Mouse (Mus musculus): Measurements from ENCODE around the gene Thada. TPM values are rescaled to one million over a fixed set of nuclear protein-coding genes. Genes with fewer than 3 reads are reported as not detected.
A peak's percentile ranks its signal among the peaks of the same experiment; 100 is the strongest.

Thada gene
- total RNA-seq, 2 experiments from 2014 or later, result 11.6 to 14.9 TPM

DNA sequence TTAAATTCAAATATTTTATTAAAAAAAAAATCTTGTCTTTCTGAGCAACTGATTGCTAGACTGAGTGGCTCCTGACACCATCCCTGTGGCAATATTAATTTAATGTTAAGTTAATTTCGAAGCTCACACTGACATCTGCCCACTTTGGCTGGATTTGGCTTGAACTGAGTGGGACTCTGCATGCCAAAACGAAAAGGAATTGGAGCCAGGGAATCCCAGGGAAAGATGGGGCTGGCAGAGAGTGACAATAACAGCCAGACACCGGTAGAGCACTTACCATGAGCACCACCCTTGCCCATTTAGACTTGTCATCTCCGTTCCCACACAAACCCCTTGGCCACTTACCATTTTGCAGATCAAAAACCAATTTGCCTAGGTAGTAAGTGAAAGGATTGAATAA lies 12.3 kb upstream of the Thada start:
- no peak for DNase-seq (ENCODE audit: low spot score in 2 of 2)

GRCm38 (mm10) chr17:84477176-84477575 lies 11.2 kb upstream of the Thada start:
- no peak for DNase-seq (ENCODE audit: low spot score in 2 of 2)

DNA sequence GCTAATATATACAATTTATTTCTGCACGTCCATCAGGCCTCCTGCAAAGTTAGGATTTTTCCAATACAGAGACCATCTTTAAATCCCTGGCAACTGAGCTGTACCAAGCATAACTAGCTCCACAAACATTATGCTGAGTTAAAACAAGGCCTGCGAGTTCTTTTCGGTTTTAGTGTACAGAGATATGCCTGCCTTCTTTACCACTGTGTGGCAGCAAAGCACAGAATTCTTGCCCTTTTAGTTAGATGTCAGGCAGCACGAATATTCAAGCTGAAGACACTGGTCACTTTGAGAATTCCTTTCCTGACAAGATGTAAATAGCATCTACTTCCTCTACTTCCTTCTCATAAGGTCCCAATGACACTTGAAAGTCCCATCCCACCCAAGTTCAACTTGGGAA lies 8.3 kb upstream of the Thada start:
- peak in 1 of 2 experiments; percentile 16 for DNase-seq (ENCODE audit: low spot score in 2 of 2)

- no peak for DNase-seq (ENCODE audit: low spot score in 2 of 2)
Measured at GRCm38 (mm10) chr17:84435012-84435411, 31.0 kb downstream of the Thada start.

DNA sequence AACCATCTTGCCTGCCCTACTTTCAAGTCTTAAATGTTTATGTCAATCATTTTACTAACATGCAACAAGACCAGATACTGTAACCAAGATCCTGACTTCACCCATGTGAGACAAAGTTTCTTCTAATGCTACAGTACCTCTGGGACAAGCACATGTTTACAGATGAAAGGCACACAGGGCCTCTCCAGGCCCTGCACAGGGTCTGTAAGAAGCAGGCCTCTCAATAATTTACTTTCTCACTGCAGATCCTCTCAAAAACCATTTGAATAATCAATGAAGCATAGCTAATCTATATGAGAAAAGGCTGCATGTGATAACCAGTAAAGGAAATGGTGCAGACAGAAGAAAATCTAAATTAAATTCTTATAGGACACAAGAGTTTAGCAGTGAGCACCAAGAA lies 31.8 kb downstream of the Thada start:
- no peak for DNase-seq (ENCODE audit: low spot score in 2 of 2)

DNA sequence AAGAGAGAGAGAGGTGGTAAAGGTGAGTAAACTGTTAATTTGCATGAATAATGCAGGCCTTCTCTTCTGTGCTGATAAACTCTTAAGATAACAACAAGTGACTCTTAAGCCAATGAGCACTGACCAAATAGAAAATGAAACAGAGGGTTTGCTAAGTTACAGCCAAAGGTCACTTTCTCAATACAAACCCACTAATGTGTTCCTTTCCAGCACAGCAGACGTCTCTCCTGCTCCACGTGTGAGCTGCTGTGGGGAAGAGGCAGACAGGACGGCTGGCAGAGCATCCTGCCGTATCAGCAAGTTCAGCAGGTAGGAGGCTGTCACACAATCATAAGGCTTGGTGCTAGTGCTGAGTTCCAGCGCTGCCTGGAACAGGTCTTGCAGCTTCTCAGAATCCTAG lies 34.0 kb downstream of the Thada start:
- DNase-seq (ENCODE audit: low spot score in 2 of 2), result no peak

- DNase-seq (ENCODE audit: low spot score in 2 of 2), result no peak
Measured at GRCm38 (mm10) chr17:84424258-84424657, 41.7 kb downstream of the Thada start.

GRCm38 (mm10) chr17:84422916-84423315 lies 43.1 kb downstream of the Thada start:
- DNase-seq (ENCODE audit: low spot score in 2 of 2), result no peak

- DNase-seq (ENCODE audit: low spot score in 2 of 2), result no peak
Measured at GRCm38 (mm10) chr17:84422001-84422785, 43.8 kb downstream of the Thada start.

- no peak for DNase-seq (ENCODE audit: low spot score in 2 of 2)
Measured at GRCm38 (mm10) chr17:84421042-84421441, 45.0 kb downstream of the Thada start.

DNA sequence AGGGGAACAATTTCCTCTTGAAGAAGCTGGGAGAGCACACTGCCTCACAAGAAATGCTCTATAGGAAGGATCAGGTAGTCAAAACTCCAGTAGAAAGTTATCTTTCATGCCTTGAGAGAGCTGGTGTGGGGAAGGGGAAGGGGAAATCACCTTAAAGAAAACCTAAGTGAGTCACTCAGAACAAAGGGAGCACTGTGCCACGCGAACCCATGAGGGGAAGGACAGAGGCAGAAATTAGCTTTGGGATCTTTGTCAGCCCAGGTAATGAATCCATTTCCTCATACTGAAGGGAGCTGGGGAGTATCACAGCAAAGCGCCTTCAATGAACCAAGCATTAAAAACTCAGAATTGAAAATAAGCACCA lies 45.7 kb downstream of the Thada start:
- no peak for DNase-seq (ENCODE audit: low spot score in 2 of 2)

DNA sequence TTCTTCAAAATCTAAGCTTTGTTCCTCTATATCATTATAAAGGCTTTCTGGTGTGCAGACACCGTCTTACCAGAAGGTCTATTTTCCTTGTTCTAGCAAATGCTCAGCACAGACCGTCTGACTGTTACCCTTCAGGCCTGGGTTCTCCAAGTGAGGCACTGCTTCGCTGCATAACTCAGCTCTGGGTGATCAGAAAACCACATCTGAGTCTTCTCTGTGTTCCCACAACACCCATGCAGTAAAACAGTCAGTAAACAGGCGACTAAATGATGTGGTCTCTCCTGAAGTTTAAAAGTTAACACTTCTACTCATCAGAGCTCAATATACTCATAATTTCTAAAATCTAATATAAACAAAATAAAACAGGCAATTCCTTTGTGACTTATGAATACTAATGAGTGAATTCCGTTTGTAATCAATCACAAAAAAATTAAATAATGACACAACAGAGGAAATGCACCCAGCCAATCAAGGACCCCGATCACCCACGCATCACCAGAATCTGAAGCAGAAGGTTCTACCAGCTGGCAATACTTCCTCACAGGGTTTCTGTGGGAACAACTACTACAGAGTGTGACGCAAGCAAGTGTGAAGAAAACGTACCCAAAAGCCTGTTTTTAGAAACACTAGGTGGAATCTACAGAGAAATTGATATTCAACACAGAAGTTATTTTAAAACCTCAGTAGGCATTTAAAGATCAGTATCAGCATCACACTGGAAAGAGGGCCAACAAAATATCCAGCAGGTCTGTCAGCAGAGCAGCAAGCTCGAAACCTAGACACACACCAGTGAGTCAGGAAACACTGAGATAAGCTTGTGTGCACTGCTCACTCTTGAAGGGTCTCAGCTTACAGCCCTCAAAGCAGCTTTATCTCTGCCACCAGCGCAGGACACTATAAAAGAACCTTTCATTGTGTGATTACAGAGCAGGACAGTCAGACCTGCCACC lies 46.4 kb downstream of the Thada start:
- peak; percentile 62 to 66 for DNase-seq (ENCODE audit: low spot score in 2 of 2)

DNA sequence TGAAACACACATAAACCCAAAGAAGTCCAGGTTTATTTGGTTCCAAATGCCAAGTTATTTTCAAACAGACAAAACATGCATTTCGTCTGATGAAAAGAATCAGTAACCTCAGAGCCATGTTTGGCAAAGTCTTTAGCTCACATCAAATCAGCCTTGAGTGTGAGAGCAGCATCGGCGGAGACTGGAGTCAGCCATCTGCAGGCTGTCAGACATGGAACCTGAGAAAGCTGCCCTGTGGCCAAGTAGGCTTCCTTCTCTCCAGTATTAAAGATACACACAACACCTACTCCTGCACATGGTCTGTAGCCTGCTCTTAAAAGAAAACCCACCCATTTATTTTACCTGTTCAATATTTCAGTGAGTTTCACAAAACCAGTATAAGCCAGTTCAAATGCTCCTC lies 50.1 kb downstream of the Thada start:
- no peak for DNase-seq (ENCODE audit: low spot score in 2 of 2)

DNA sequence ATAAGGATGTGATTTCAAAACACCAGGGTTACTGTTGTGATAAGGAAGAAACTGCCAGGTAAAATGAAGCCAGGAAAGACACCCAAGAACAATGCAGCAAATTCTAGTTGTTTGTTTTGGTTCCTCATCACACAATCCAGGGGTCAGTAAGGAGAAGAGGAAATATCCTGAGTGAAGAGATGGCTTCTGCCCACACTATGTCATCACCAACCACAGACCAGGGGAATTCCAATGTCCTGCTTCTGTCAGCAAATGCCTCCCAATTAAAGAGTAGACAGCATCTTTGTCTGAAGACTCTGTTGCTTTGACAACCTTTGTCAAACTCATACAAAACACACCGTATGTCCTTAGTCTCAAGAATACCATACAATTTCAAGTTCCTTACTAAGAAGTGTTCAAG lies 57.3 kb downstream of the Thada start:
- no peak for DNase-seq (ENCODE audit: low spot score in 2 of 2)

GRCm38 (mm10) chr17:84405616-84406015 lies 60.4 kb downstream of the Thada start:
- DNase-seq (ENCODE audit: low spot score in 2 of 2), result no peak

GRCm38 (mm10) chr17:84401796-84402195 lies 64.2 kb downstream of the Thada start:
- DNase-seq (ENCODE audit: low spot score in 2 of 2), result no peak

- no peak for DNase-seq (ENCODE audit: low spot score in 2 of 2)
Measured at GRCm38 (mm10) chr17:84399431-84399830, 66.6 kb downstream of the Thada start.

DNA sequence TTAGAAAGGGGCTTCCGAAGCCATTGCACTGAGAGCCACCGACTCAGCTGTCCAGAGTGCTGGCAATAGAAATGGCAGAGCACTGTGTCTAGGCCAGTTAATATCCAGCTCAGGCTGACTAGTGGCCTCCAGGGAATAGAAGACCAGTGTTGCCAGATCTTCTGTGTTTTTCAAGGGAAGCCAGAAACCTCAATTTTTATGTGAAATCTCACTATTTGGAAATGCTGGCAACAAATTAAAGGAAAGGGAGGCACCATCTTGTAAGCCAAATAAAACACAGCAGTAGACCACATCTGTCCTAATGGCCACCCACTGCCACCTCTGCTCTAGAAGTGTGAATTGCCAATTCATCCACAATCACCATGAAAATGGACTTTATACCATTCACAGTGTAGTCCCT lies 76.0 kb downstream of the Thada start:
- DNase-seq (ENCODE audit: low spot score in 2 of 2), result no peak

DNA sequence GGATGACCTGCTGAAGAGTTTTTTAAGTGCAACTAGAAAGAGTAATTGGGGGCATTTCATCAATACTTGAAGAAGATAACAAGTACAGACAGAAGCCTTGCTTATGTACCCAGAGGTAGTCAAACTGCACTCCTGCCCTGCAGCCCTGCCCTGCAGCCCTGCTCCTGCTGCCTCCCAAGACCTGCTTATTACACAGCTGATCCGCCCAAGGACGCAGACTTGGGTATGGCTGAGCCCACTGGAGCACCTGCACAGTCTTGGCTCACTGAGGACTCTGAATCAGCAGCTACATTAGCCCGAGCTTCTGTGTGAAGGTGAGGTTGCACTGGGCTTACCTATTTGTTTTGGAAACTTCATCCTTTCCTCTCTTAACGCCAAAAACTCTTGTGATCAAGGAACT lies 79.8 kb downstream of the Thada start:
- no peak for DNase-seq (ENCODE audit: low spot score in 2 of 2)

GRCm38 (mm10) chr17:84385696-84386095 lies 80.3 kb downstream of the Thada start:
- no peak for DNase-seq (ENCODE audit: low spot score in 2 of 2)

GRCm38 (mm10) chr17:84384661-84385060 lies 81.3 kb downstream of the Thada start:
- no peak for DNase-seq (ENCODE audit: low spot score in 2 of 2)

DNA sequence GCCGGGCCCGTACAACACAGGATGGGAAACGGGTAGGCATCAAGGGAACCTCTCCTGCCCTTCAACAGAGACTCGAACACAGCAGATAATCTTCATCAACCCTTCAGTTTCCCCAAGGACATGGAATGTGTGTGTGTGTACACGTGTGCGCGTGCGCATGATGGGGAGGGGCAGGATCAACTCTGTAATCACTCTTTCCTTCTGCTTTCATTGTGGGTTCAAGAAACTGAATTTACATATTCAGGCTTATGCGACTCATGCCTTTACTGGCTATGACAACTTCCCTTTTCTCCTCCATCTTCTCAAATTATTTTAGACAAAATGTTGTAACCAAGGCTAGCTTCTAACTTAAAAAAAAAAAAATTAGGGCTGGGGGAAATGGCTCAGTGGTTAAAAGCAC lies 85.7 kb downstream of the Thada start:
- DNase-seq (ENCODE audit: low spot score in 2 of 2), result no peak
